Mouse (Mus musculus): ENCODE results near the gene Rgl2.

- TF ChIP-seq CTCF (IDR thresholded peaks at IDR 0.05; ENCODE audit: low read depth) (no peak), EP300 (IDR thresholded peaks at IDR 0.05; ENCODE audit: low read depth) (no peak)
Measured at GRCm38 (mm10) chr17:33938783-33939182, 9.4 kb downstream of the Rgl2 start.

Data from heart, postnatal 0 days (tissue).